Mouse (Mus musculus): Measurements from ENCODE around the gene Pigt.

Pigt gene

DNA sequence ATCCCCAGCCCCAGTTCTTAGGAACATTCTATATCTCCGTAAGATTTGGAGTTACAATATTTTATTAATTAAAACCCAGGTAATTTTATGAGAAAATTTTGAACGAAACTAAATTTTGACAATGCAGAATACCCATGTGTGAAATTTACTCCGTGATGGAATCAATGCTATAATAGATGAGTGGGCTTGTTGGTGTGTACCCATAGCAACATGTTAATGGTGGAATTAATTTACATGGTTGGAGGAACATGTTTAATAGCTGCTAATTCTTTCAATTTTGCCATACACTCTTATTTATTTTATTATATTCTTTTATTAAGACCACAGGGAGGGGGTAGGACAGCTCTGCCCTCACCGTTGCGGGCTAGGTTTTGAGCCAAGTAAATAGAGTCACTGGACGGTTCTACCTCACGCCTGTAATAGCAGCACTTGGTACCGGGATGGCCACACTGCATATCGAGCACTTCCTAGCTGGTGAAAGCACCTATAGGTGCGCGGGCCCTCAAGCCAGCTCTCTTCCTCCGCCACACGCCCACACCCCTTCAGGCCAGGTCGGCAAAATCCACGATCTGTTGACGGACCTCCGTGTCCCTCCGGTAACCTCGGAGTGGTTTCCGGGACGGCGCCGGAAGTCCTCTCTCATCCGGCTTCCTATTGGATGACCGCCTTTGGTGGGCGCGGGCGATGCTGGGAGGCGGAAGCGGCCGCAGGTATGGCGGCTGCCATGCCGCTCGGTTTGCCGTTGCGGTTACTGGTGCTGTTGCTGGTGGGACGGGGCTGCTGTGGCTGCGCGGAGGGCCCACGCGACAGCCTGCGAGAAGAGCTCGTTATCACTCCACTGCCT, at the start of gene Pigt:
TSS of gene Pigt (plus strand) at position 674 of the 844 bp plus-strand sequence.
- DNase-seq, result peak; percentile 86

DNA sequence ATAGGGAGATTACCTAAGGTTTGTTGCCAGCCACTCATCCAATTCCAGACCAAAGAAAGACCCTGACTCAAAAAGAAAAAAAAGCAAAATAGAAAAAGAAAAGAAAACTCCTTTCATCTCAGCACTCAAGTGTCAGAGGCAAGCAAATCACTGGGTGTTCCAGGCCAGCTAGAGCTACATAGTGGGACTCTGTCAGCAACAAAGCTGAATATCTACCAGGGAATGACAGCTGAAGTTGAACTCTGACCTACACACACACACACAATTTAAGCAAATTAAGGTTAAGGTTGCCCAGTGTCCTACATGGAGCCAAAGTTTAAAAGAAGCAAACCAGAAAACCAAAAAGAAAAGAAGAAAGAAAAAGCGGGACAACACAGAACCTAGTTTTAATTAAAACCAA, 49.2 kb upstream of the Pigt start:
- DNase-seq, result no peak

DNA sequence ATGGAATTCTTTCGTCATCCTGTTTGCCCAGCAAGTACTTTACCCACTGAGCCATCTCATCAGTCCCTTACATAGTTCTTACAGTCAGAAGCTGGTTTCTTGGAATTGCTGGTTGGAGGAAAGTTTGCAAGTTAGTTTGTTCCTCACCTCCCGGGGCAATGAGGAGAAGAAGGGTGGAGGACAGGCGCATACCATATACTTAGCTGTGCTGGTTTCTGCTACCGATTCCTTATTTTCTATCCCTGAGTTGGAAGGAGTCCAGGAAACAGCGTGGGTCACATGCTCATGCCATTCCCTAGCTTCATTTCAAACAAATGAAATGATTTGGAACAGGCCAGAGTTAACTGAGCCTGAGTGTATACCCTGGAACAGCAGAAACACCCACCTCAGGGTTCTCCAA, 48.4 kb upstream of the Pigt start:
- DNase-seq, result no peak

DNA sequence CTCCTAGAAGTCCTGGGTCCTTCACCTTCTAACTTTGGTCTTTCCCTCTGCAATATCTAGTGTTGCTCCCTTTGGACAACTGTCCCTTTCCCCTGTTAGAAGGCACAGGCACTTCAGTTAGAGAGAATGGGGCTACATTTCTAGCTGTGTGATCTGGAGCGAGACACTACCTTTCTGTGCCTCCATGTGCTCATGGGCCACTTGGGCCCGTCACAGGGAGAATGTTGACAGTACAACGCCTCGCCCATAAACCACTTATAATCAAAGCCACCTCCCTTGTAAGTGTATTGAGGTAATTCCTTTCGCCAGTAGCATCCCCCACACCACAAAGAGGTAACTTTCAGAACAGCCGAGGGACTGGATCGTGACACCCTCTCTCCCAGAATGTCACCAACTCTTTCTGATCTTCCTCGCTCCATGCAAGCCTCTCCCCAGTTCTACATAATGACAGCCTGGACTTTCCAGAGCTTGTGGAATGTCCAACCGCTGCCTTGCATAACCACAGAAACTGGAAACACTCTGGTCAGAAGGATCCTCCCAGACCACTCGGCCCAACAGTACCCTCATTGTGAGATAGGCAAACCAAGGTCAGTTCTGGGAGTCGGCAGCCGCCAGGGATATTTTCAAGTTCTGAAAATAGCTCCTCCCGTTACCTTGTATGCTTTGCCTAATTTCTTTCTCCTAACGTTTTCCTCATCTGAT, 47.8 kb upstream of the Pigt start:
- DNase-seq, result no peak

DNA sequence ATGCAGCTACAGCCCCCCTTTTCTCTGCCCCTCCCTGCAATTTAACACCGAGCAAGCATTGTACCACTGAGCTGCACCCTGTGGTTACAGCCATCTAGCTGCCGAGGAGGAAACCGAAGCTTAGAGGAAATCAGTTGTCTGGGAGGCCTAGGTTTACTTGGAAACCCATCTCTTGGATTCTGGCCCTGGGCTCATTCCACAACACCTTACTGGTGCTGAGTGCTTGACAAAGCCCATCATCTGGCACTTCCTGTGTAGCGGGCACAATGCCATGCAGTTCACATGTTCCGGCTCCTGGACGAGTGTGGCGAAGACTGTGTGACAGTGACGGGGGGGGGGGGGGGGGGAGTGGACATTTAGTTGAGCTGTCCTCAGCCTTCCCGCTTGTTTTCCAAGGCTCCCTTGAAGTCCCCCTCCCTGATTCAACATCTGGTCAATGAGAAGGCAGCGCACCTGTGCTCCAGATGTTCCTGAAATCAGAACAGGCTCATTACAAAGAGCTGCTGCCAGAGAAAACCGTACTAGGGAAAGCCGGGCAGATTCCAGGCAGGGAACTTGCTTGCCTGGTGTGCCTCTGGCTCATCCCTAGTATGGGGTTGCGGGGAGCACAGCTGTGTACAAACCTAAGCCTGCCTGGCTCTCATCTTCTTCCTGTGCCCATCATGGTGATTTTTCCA, 45.2 kb upstream of the Pigt start:
- no peak for DNase-seq

DNA sequence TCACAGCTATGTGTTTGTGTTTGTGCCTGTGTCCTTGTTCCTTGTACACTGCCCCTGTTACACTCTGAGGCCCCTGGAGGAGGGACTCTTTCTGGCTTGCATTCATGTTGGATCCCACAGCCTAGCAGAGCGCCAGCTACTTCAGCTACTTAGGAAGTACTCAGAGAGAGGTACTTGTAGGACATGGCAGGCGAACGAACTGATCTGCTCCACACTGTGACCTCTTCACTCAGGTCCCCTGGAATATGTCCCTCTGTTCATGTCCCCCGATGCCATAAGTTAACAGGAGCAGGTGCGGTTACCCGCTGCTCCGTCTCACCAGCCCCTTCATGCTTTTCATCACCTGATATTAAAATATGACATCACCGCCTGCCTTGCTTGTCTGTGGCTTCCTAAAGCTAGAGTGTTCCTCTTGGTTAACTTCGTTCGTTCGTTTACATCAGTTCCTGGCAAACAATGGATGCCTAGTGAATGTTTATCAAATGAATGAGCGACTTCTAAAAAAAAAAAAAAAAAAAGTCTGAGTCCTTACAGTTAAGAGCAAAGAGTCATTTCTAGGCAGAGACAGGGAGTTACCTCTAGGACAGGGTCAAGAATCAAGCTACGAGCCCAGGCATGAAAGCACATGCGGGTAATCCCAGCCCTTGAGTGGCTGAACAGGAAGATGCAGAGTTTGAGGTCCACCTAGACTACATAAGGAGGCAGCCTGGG, 44.1 kb upstream of the Pigt start:
- no peak for DNase-seq

DNA sequence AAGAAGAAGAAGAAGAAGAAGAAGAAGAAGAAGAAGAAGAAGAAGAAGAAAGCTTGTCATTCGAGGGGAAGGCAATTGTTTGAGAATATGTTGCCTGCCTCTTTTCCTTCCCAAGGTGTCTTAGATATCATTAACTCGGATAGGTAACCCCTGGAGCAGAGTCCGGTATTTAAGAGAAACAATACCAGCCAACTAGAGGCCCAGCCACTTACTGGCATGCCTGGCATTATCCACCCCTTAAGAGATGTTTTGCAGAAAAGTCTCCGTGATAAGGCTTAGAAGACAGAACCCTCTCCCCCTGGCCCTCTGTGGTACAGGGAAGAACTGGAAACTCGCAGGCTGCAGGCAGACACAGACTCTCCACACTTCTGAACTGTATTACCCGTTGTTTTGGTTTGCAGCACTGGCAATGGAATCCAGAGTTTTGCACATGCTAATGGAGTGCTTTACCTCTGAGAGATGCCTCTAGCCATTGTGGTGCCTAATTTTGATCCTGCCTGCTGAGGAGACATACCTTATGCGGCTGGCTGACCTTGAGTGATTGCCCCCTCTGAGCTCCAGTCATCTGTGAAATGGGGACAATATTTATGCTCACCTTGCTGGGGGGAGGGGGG, 43.3 kb upstream of the Pigt start:
- no peak for DNase-seq

DNA sequence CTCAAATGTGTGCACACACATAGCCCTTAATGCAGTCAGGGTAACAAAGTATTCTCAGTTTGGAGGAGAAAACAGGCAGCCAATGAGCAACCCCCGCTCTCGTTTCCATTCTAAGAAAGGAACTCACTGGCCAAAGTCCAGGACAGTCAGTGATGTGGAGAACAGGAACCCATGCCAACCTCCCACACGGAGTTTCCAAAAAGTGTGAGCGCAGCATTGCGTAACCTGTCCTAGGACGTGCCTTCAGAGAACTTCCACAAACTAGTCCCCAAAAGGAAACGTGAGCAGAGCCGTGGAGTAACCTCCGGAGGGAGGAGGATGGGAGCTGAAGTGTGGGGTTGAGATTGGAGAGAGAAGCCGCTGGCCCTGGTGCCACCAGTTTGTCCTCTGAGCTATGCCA, 42.5 kb upstream of the Pigt start:
- DNase-seq, result no peak

DNA sequence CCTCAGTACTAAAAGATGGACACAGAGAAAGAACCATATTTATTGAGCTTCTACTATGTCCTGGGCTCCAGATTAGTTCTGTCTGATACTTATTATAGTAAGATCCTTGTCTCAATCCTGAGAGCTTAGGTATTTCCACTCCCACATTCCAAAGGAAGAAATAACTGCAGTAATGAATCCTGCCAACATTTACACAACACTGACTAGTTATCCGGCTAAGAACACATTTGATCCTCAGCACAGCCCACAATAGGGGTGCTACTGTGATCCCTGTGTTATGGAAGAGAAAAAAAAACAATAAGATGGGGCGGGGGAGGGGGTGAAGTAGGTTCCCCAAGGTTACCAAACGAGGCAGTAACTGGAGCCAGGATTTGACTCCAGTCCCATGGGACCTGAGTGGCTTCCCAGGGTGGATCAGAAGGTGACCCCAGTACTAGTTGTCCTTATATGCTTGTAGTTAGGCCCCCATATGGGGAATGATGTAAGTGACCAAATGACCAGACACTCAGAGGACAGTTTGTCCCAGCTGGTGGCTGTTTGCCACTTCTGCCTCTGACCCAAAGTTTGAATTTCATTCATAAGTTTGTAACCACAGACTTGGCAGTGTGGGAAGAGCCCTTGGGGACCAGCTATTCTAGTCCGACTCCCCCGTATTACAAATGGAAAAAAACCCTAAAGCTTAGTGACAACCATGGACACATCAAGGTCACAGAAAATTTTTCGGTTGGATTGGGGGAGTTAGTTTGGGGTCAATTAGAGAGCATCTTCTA, 41.7 kb upstream of the Pigt start:
- no peak for DNase-seq

DNA sequence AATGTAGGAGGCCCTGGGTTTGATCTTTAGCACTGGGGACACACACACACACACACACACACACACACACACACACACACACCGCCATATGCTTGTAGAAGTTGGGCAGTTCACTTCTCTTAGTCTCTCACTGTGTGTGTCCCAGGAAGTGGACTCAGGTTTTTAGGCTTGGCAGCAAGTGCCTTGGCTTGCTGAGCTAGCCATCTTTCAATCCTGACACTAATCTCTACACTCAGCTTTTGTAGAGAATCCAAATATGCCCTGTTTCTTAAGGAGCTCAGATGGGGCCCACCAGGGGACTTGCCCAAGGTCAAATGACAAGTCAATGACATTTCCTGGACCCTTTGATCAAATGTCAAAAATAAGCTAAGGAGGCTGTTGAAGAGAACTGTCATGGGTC, 40.9 kb upstream of the Pigt start:
- DNase-seq, result no peak

DNA sequence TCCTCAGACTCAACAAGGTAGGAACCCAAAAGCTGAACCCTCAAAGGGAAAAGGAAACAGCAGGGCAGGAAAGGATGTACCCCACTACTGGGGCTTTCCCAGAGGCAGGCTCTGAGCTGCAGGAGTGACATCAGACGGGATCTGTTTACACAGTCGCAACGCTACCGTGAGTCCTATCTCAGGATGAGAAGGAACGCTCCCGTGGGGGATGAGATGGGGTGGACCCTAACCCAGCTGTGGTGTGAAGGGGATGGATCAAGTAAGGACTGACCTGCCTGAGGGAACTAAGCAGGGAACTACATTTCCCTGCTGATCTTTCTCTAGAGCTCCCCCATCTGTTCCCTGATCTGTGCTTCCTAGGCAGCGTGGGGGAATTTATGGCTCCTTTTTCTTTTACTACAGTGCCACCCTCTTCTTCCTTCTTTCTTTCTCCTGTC, 40.4 kb upstream of the Pigt start, which contains the start of gene Sys1:
TSS of gene Sys1 (plus strand) at position 101 of the 437 bp plus-strand sequence.
- DNase-seq, result no peak

DNA sequence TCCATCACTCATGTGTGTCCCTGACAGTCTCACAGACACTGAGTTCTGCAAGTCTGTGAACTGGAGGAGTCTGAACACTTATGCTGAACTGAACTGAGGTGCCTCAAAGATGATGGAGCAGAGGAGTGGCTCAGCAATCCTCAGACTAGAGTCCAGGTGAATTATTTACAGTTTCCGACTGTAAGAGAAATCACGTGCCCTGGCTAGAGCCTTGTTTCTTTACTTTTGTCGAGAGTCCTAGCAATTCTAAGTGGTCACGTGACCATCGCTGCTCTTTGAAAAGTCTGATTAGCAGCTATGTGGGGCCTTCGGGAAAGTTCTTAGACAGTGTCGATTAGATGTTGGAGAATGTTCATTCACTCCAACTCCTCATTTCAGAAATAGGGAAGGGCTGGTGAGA, 39.4 kb upstream of the Pigt start:
- DNase-seq, result no peak

DNA sequence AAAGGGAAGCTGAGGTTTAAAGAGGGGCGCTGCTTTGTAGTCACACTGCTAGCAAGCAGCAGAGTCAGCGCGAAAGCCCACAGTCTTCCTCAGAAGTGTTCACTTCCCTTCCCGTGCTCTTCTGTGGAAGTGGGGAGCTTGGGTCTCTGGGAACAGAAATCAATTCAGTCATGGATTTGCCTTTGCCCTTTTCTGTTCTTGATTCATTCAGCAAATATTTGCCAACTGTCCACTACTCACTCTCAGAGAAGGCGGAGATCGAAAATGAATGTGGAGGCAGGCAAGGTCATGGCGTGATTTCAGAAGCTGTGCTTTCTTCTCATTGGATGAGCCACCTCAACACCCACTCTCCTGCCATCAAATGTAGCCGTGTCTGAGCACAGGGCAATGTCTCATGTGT, 38.8 kb upstream of the Pigt start:
- no peak for DNase-seq

DNA sequence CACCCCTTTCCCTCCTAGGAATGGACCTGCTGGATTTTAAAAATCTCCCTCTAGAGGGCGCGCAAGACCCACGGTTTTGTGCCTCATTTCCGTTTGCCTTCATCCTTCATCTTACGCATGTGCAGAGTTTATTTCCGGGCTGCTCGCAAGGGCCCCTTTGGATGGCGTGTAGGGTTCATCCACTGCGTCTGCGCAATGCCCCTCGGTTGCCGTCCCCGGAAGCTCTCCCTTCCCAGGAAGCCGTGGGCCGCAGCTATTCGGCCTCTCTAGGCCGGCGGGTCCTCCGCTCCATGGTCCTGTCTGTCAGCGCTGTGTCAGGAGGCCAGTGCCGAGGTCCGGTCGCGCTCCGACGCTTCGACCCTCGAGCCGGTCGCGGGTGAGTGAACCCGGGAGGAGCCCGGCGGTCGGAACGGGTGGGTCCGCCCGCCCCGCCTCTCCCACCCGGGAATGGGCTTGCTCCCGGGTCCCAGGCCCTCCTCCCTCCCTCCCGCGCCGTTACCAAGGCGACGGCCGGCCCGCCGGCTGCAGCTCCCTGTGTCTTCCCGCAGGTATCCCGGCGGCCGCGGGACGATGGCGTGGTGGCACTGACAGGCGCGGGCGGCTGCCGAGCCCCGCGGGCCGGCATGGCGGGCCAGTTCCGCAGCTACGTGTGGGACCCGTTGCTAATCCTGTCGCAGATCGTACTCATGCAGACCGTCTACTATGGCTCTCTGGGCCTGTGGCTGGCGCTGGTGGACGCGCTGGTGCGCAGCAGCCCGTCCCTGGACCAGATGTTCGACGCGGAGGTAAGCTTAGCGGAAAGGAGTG, 36.4 kb upstream of the Pigt start, which contains the start of gene Gm20458:
TSS of gene Gm20458 (plus strand) at position 223 of the 807 bp plus-strand sequence.
- DNase-seq, result peak; percentile 98

DNA sequence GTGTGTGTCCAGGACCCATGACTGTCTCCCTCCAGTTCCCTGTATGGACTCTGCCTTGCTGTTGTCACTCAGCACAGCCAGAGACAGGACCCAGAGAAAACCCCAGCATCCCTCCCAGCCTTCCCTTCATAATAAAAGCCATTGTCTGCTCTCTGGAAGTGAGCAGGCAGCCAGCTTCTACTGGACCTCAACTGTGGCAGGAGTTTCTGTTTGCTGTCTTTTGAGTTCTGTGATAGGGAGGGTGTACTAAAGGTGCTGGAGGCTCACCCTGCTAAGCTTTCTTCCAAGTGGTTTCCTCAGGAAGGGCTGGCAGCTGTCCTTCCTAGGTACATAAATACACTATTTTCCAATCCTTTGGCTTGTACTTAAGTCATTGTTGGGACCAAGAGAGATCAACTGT, 32.2 kb upstream of the Pigt start:
- no peak for DNase-seq

DNA sequence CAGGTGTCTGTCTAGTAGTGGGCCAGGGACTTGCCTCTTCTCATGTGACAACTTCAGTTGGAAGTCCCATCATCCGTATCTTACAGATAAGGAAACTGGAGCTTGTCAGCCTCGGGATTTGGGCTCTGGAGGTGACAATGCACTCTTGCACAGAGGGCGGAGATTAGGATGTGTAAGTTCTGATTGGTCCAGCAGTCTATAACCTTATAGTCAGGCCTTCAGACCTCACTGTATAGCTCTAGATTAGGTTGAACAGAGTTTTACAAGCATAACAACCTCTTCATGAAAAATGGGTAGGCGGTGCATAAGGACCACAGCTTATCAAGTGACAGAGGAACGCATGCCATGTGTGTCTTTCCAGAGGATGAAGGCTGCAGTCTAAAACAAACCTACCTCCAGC, 30.5 kb upstream of the Pigt start:
- DNase-seq, result no peak

DNA sequence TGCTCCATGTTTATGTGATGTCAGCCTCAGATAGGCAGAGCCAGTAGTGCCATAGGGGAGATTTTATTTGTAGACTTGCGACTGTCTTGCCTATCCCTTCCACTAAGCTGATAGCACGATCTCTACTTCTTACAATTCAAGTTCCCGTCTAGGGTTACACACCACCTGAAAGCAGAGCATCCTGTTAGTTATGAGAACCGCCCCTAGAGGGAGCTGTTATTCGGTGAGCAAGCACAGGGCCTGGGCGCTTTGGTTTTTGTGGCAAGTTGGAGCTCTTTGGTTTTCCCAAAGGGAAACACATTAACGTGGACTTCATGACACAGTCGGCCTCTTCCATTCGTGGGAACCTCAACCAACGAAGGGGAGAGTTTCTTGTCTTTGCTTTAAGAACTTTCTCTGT, 27.1 kb upstream of the Pigt start:
- peak; percentile 64 for DNase-seq

DNA sequence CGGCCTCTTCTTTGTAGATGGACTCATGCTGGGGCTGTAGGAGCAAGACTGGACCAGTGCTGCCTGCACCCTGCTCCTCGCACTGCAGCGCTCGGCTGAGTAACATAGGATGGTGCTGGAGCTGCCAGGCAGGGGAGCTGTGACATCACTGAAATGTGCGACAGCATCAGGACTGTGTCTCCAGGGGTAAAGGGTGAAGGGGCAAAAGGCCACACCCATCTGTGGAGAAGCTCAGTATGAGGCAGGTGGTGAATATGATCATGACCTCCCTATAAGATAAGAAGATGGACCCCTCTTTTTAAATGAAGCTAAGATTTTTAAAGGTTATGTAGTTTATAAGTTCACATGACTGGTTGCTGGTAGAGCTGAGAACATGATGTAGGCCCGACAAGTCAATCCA, 23.7 kb upstream of the Pigt start, which contains the start of gene Trp53tg5:
TSS of gene Trp53tg5 (minus strand) at position 101 of the 400 bp plus-strand sequence.
- DNase-seq, result no peak

DNA sequence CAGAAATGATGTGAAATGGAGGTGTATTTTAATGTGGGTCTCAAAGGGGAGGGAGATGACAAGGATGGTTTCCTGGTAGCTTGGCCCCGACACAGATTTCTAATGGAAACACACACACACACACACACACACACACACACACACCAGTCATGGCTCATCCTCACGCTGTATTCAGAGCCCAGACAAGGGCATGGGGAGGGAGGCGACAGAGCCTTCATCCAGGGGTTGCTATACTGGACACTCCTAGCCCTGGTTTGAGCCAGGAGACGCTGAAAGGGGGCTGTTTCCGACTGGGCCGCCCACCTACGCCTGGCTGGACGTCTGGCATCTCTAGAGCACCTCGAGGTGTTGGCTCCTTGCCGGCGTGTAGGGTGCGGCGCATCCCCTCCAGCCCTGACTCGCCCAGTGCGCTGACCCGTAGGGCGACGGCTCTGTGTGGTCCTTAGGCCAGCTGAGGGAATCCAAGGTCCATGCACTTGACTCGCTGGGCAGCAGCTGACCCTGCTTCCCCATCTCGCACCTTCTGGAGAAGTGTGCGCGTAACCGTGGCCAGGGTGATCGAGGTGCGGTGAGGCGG, 11.6 kb upstream of the Pigt start, which contains the start of gene Dbndd2:
TSS of gene Dbndd2 (plus strand) at position 426 of the 577 bp plus-strand sequence.
- peak; percentile 80 for DNase-seq
